Comparison of ENCODE assay signal across 20 mouse cellular contexts in the genomic region with DNA sequence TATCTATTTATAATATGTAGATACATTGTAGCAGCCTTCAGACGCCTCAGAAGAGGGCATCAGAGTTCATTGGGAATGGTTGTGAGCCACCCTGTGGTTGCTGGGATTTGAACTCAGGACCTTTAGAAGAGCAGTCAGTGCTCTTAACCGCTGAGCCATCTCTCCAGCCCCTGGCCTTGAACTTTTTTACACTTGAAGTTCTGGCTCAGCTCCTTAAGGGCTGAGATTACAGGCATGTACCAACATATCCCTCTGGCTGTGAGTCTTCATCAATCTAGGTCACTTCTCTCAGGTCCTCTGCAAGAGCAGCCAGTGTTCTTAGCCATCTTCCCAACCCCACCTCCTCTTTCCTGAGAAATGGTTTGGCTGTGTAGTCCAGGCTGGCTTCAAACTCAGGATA. TPM values are rescaled to one million over a fixed set of nuclear protein-coding genes. Genes with fewer than 3 reads are reported as not detected.
"Had no signal": no experiment of that assay in that cellular context is flagged by ENCODE, and none has a peak within 500 bp of the region (broad histone marks: within the 10 kb centered on the region; RNA-seq: fewer than 3 reads in every experiment).

No protein-coding gene starts in this region.

- H3K4me1 ChIP-seq: neural tube, embryonic 12.5 days; neural tube, embryonic 13.5 days; neural tube, embryonic 15.5 days had no signal

- H3K27me3 ChIP-seq: neural tube, embryonic 12.5 days; neural tube, embryonic 13.5 days; neural tube, embryonic 15.5 days; stomach, embryonic 15.5 days had no signal

- H3K9me3 ChIP-seq: neural tube, embryonic 12.5 days; neural tube, embryonic 13.5 days; neural tube, embryonic 15.5 days; stomach, embryonic 15.5 days had no signal

- DNase-seq: retina, postnatal 1 day; right cerebral cortex, adult 18-20 months; right cerebral cortex, postnatal 14 days; right cerebral cortex, postnatal 25 days; right cerebral cortex, postnatal 4 days; spleen, adult 18-20 months; thymus, adult 18-20 months; thymus, adult 2 months; thymus, postnatal 14 days; thymus, postnatal 25 days; thymus, postnatal 36 days; thymus, postnatal 4 days had no signal

- H3K27ac ChIP-seq: neural tube, embryonic 12.5 days; neural tube, embryonic 13.5 days; neural tube, embryonic 15.5 days; stomach, embryonic 15.5 days; stomach, postnatal 0 days had no signal

- H3K4me2 ChIP-seq: neural tube, embryonic 12.5 days; neural tube, embryonic 13.5 days; neural tube, embryonic 15.5 days; stomach, embryonic 15.5 days had no signal

- H3K9ac ChIP-seq: neural tube, embryonic 12.5 days; neural tube, embryonic 13.5 days; neural tube, embryonic 15.5 days; stomach, embryonic 15.5 days had no signal

- H3K36me3 ChIP-seq: neural tube, embryonic 12.5 days; neural tube, embryonic 13.5 days; neural tube, embryonic 15.5 days; stomach, embryonic 15.5 days had no signal

- H3K4me3 ChIP-seq: neural tube, embryonic 12.5 days; neural tube, embryonic 13.5 days; neural tube, embryonic 15.5 days; stomach, embryonic 15.5 days had no signal

RNA-seq across cellular contexts. Expression of gene Hcar1, which starts 10.5 kb away (rescaled TPM):
- total RNA-seq: neutrophil, adult 5-6 weeks had no signal
- polyA plus RNA-seq: neural tube, embryonic 11.5 days; neural tube, embryonic 12.5 days had no signal

RNA-seq across cellular contexts. Expression of gene Hcar2, which starts 25.0 kb away (rescaled TPM):
- polyA plus RNA-seq: neural tube, embryonic 12.5 days; neural tube, embryonic 13.5 days; neural tube, embryonic 14.5 days had no signal

RNA-seq across cellular contexts. Expression of gene Gm43518, which starts 36.9 kb away (rescaled TPM):
- polyA plus RNA-seq: neural tube, embryonic 11.5 days had no signal
